Mouse (Mus musculus) midbrain, embryonic 13.5 days (tissue): Measurements from ENCODE around the gene Pla2g2d. TPM values are rescaled to one million over a fixed set of nuclear protein-coding genes. Genes with fewer than 3 reads are reported as not detected.
"Not testable (repeated sequence)": the region's sequence is repeated elsewhere in the genome, so short reads cannot be mapped to it uniquely, and the experiment has no call there.

Source experiments
- ATAC-seq: fragments of 200-750 bp; cut with Nextera tagmentation; 2 replicates; pipeline ENCODE4 v1.8.0; 2017; ENCODE audit warnings: mild to moderate bottlenecking, moderate TSS enrichment, moderate library complexity
- H3K27ac ChIP-seq: fragments of 300-500 bp; sonication (generic); 2 replicates; pipeline ENCODE4 v1.5.1; 2015; ENCODE audit warnings: inconsistent platforms, mild to moderate bottlenecking, moderate library complexity
- H3K27me3 ChIP-seq: fragments of 300-500 bp; sonication (generic); 2 replicates; pipeline ENCODE4 v1.6.1; 2015; ENCODE audit warnings: mild to moderate bottlenecking, inconsistent platforms
- H3K36me3 ChIP-seq: fragments of 300-500 bp; sonication (generic); 2 replicates; pipeline ENCODE4 v1.6.1; 2015; ENCODE audit warnings: mild to moderate bottlenecking, inconsistent platforms
- H3K4me1 ChIP-seq: fragments of 300-500 bp; sonication (generic); replicated peaks from 2 replicates; pipeline ENCODE4 v1.6.1; 2015; ENCODE audit warnings: inconsistent platforms
- H3K4me2 ChIP-seq: fragments of 300-500 bp; sonication (generic); replicated peaks from 2 replicates; pipeline ENCODE4 v1.6.1; 2015; ENCODE audit warnings: moderate library complexity, mild to moderate bottlenecking, inconsistent platforms
- H3K4me3 ChIP-seq: fragments of 300-500 bp; sonication (generic); replicated peaks from 2 replicates; pipeline ENCODE4 v1.5.1; 2015; ENCODE audit warnings: mild to moderate bottlenecking, inconsistent platforms
- H3K9ac ChIP-seq: fragments of 300-500 bp; sonication (generic); replicated peaks from 2 replicates; pipeline ENCODE4 v1.6.1; 2015; ENCODE audit warnings: mild to moderate bottlenecking, inconsistent platforms
- H3K9me3 ChIP-seq: fragments of 300-500 bp; sonication (generic); 2 replicates; pipeline ENCODE4 v1.6.1; 2016; ENCODE audit warnings: mild to moderate bottlenecking, inconsistent platforms
- WGBS: fragments of 180-500 bp; shearing (Covaris S2); methylation state at CpG from one replicate; pipeline ENCODE4 v1.1.7; 2015; 5-methylcytosine and 5-hydroxymethylcytosine counted together
- polyA plus RNA-seq: library from polyadenylated mRNA; unstranded; fragments of >200 nt; fragmentation: Nextera tagmentation; extraction: Ambion mirVana; gene quantifications from 2 replicates; pipeline ENCODE4 v1.2.1, GENCODE M21; 2015

Pla2g2d gene
- polyA plus RNA-seq, 1 experiment from 2014 or later, result 0.07 TPM

- no peak overlapping the region for H3K9ac ChIP-seq
- ATAC-seq, result no peak
Measured at GRCm38 (mm10) chr4:138806160-138806559, 30.6 kb downstream of the Pla2g2d start.

GRCm38 (mm10) chr4:138806920-138807541, 31.5 kb downstream of the Pla2g2d start:
- ATAC-seq, result no peak
- Histone ChIP-seq H3K4me3 (no peak overlapping the region), H3K9me3 (no peaks in the 10 kb centered on the region), H3K4me1 (no peaks in the 10 kb centered on the region), H3K36me3 (no peaks in the 10 kb centered on the region), H3K27me3 (no peaks in the 10 kb centered on the region), H3K27ac (no peak overlapping the region), H3K4me2 (no peak overlapping the region), H3K9ac (no peak overlapping the region)
- WGBS, result 67% methylated on average over 7 of the region's 7 CpGs

More at GRCm38 (mm10) chr4:138806160-138806559, 30.6 kb downstream of the Pla2g2d start:
- 88% methylated on average over 8 of the region's 8 CpGs for WGBS
- H3K27me3 ChIP-seq, result no peaks in the 10 kb centered on the region
- no peak overlapping the region for H3K4me3 ChIP-seq
- no peaks in the 10 kb centered on the region for H3K9me3 ChIP-seq
- no peak overlapping the region for H3K27ac ChIP-seq
- H3K4me2 ChIP-seq, result no peak overlapping the region
- H3K36me3 ChIP-seq, result no peaks in the 10 kb centered on the region
- H3K4me1 ChIP-seq, result no peaks in the 10 kb centered on the region

- WGBS, result 84% methylated on average over 9 of the region's 9 CpGs
- no peaks in the 10 kb centered on the region; the same call in 1 of the 2 replicates for H3K27me3 ChIP-seq
- H3K9ac ChIP-seq, result no peak overlapping the region
- H3K36me3 ChIP-seq, result no peaks in the 10 kb centered on the region
- no peak for ATAC-seq
- H3K4me2 ChIP-seq, result no peak overlapping the region
- H3K9me3 ChIP-seq, result no peaks in the 10 kb centered on the region
- H3K27ac ChIP-seq, result no peak overlapping the region
- H3K4me1 ChIP-seq, result peaks cover 8% of the 10 kb centered on the region
- H3K4me3 ChIP-seq, result no peak overlapping the region
Measured at GRCm38 (mm10) chr4:138816166-138816565, 40.6 kb downstream of the Pla2g2d start.

DNA sequence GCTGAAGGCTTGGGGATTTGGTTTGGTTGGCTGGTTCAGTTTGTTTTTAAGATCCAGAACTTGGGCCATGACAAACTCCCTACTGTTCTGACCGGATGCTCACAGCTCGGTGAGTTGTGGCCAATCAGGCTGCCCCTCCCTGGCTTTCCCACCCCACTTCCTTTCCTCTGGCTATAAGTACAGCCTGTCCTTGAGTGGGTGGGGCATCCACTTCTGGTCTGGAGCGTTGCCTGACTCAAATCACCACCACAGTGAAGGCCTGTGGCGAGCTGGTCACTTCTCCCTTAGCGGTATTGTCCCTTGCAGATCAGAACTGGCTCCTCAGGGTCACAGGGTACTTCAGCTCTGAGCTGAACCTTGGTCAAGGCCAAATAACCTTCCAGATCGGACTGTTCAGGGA, 42.2 kb downstream of the Pla2g2d start:
- no peak for ATAC-seq
- H3K9ac ChIP-seq, result no peak overlapping the region
- 88% methylated on average over 6 of the region's 6 CpGs for WGBS
- H3K36me3 ChIP-seq, result no peaks in the 10 kb centered on the region
- no peak overlapping the region for H3K27ac ChIP-seq
- peaks cover 8% of the 10 kb centered on the region for H3K4me1 ChIP-seq
- no peak overlapping the region for H3K4me3 ChIP-seq
- H3K27me3 ChIP-seq, result no peaks in the 10 kb centered on the region; the same call in 1 of the 2 replicates
- H3K4me2 ChIP-seq, result no peak overlapping the region
- 0 out of 2 replicates have a peak, but pooled peaks cover 2% of the 10 kb centered on the region for H3K9me3 ChIP-seq

DNA sequence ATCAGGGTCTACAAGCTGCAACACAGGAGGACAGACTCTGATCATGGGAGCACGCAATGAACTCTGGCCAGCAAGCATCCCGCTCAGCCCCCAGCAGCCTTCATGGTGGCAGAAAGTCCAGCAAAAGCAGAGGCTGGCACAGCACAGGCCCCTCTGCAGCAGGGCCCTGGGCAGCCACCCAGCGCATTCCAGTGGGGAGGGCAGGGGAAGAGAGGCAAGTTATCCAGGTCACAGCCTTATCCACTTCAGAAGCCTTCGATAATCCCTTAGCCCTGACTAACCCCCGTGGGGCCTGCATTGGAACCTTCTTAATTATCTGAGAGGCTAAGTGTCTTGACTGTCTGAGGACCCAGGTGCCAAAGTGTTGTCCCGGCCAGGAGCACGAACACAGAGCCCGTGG, 43.6 kb downstream of the Pla2g2d start:
- no peaks in the 10 kb centered on the region for H3K36me3 ChIP-seq
- H3K9me3 ChIP-seq, result 0 out of 2 replicates have a peak, but pooled peaks cover 2% of the 10 kb centered on the region
- H3K9ac ChIP-seq, result no peak overlapping the region
- no peaks in the 10 kb centered on the region; the same call in 1 of the 2 replicates for H3K27me3 ChIP-seq
- no peak overlapping the region for H3K4me2 ChIP-seq
- no peak overlapping the region for H3K27ac ChIP-seq
- H3K4me1 ChIP-seq, result peaks cover 8% of the 10 kb centered on the region
- 37% methylated on average over 8 of the region's 8 CpGs for WGBS
- no peak overlapping the region for H3K4me3 ChIP-seq
- ATAC-seq, result no peak

DNA sequence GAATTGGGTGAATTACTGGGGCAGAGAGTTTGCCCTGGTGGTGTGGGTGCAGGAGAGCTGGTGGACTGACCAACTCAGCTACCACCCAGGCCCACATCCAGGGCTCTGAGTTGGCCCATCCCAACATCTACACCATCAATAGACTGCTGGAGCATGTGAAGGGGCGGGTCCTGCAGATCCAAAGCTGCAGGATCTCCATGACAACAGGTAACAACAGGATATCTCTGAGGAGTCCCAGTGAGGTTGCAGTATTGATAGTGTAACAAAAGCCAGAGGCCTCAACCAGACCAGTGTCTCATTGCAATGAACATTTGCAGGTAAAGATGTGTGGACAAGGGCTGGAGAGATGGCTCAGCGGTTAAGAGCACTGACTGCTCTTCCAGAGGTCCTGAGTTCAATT, 45.5 kb downstream of the Pla2g2d start:
- Histone ChIP-seq H3K36me3 (no peaks in the 10 kb centered on the region), H3K4me3 (no peak overlapping the region), H3K9ac (no peak overlapping the region), H3K9me3 (0 out of 2 replicates have a peak, but pooled peaks cover 2% of the 10 kb centered on the region), H3K27ac (no peak overlapping the region), H3K27me3 (no peaks in the 10 kb centered on the region; the same call in 1 of the 2 replicates), H3K4me2 (no peak overlapping the region), H3K4me1 (peaks cover 8% of the 10 kb centered on the region)
- WGBS, result 95% methylated on average over 2 of the region's 2 CpGs
- no peak for ATAC-seq

GRCm38 (mm10) chr4:138824161-138824560, 48.6 kb downstream of the Pla2g2d start:
- H3K4me2 ChIP-seq, H3K4me3 ChIP-seq, H3K9me3 ChIP-seq, H3K9ac ChIP-seq, ATAC-seq, H3K36me3 ChIP-seq, H3K27ac ChIP-seq, H3K4me1 ChIP-seq, H3K27me3 ChIP-seq: not testable (repeated sequence)
- 84% methylated on average over 2 of the region's 2 CpGs for WGBS

- no peak for ATAC-seq
- no peak overlapping the region for H3K27ac ChIP-seq
- WGBS, result 85% methylated on average over 2 of the region's 2 CpGs
- H3K4me1 ChIP-seq, result peaks cover under 1% of the 10 kb centered on the region; the same call in 1 of the 2 replicates
- H3K4me2 ChIP-seq, result no peak overlapping the region
- H3K36me3 ChIP-seq, result no peaks in the 10 kb centered on the region
- no peak overlapping the region for H3K9ac ChIP-seq
- 0 out of 2 replicates have a peak, but pooled peaks cover 2% of the 10 kb centered on the region for H3K9me3 ChIP-seq
- H3K4me3 ChIP-seq, result no peak overlapping the region
- no peaks in the 10 kb centered on the region; the same call in 1 of the 2 replicates for H3K27me3 ChIP-seq
Measured at GRCm38 (mm10) chr4:138824660-138825059, 49.1 kb downstream of the Pla2g2d start.

DNA sequence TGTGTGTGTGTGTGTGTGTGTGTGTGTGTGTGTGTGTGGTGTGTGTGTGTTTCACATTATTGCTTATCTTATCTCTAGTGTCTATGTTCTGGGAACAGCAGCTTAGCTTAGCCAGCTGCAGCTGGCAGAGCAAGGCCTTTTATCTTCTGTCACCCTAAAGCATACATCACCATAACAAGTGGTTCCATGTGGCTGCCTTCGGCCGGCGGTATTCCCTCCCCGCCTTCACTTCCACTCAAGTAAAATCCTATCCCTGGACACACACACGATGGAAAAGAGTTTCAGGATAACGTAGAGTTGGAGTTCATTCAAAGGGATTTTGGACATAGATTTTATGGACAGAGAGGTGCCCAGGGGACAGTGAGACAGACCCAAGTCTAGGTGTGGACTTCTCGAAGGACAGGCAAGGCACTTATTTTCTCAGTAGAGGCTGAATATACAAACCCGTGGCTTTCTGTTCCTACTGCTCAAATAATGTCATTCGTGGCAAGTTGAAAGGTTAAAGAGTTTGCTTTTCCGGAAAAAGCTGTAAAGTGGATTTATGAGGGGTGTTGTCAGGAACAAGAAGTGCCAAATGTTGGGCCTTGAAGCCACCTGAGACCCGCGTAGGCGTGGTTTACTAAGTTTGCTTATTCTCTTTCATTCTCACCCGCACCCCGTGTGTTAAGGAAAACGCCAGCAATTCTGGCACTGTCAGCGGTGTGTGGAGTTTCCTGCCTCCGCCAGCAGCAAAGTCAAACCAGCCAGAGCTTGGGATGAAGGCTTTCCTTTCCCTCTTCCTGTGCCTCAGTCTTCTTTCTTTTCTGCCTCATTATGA, 50.4 kb downstream of the Pla2g2d start:
- H3K27ac ChIP-seq, result no peak overlapping the region
- H3K4me2 ChIP-seq, result no peak overlapping the region
- H3K27me3 ChIP-seq, result no peaks in the 10 kb centered on the region
- ATAC-seq, result no peak
- H3K9ac ChIP-seq, result no peak overlapping the region
- no peak overlapping the region for H3K4me3 ChIP-seq
- peaks cover 3% of the 10 kb centered on the region; the same call in 1 of the 2 replicates for H3K4me1 ChIP-seq
- 67% methylated on average over 18 of the region's 18 CpGs for WGBS
- no peaks in the 10 kb centered on the region for H3K36me3 ChIP-seq
- H3K9me3 ChIP-seq, result 0 out of 2 replicates have a peak, but pooled peaks cover 2% of the 10 kb centered on the region

DNA sequence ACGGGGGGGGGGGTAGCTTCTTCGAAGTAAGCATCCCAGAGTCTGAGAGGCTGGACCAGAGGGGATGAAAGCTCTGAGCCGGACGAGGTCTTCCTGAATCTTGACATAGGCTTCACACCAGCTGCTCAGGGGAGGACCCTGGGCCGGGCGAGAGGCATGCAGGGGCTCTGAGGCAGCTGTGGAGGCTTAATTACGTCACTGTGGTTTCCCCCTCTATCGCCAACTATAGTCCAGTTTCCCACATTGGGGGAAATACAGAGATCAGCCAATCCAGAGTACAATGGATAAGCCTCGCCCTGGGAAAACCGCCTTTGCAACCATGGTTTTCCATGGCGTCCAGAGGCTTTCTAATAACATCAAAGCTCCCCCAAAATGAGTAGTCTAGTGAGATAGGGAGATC, 51.6 kb downstream of the Pla2g2d start:
- WGBS, result 58% methylated on average over 11 of the region's 11 CpGs
- no peak overlapping the region for H3K4me3 ChIP-seq
- H3K4me1 ChIP-seq, result peaks cover 3% of the 10 kb centered on the region; the same call in 1 of the 2 replicates

More for the DNA sequence above, 51.6 kb downstream of the Pla2g2d start:
- H3K27ac ChIP-seq, result no peak overlapping the region
- H3K9me3 ChIP-seq, result 0 out of 2 replicates have a peak, but pooled peaks cover 2% of the 10 kb centered on the region
- ATAC-seq, result no peak
- H3K9ac ChIP-seq, result no peak overlapping the region
- H3K27me3 ChIP-seq, result no peaks in the 10 kb centered on the region
- H3K36me3 ChIP-seq, result no peaks in the 10 kb centered on the region
- no peak overlapping the region for H3K4me2 ChIP-seq
